Mouse (Mus musculus): ENCODE data around the gene Abl1. TPM values are rescaled to one million over a fixed set of nuclear protein-coding genes. Genes with fewer than 3 reads are reported as not detected.

Abl1 gene
- total RNA-seq, 2 experiments from 2014 or later, result 42.2 to 48.3 TPM

Other genes starting within 250 kb of the Abl1 start
- 10 to 100 TPM; 13.6 to 17.6 TPM for gene Ass1, start 218.2 kb upstream of the Abl1 start, total RNA-seq (2021)
- gene Fubp3, start 115.7 kb upstream of the Abl1 start, total RNA-seq (2021), result 10 to 100 TPM; 45.8 to 50.1 TPM
- under 1 TPM in 1 of 2 experiments, not detected in 1; 0.31 TPM for gene Prdm12, start 48.3 kb upstream of the Abl1 start, total RNA-seq (2021)
- gene Exosc2, start 17.7 kb upstream of the Abl1 start, total RNA-seq (2021), result 10 to 100 TPM; 18.9 to 23.4 TPM
- gene Qrfp, start 122.2 kb downstream of the Abl1 start, total RNA-seq (2021), result not detected
- gene Fibcd1, start 157.6 kb downstream of the Abl1 start, total RNA-seq (2021), result 10 to 100 TPM; 85.7 to 96.1 TPM
- gene Lamc3, start 198.9 kb downstream of the Abl1 start, total RNA-seq (2021), result 10 to 100 TPM in 1 of 2 experiments, 1 to 10 TPM in 1; 9.4 to 10.2 TPM